Mouse (Mus musculus) forebrain, postnatal 0 days (tissue): ENCODE data around the gene Dppa3. TPM values are rescaled to one million over a fixed set of nuclear protein-coding genes. Genes with fewer than 3 reads are reported as not detected.

Experiments
- ATAC-seq: fragments of 200-750 bp; cut with Nextera tagmentation; 2 replicates; pipeline ENCODE4 v1.8.0; 2017; ENCODE audit warnings: mild to moderate bottlenecking, moderate library complexity
- DNase-seq: peaks from one replicate; pipeline ENCODE4 v3.0.0-alpha.2; 2015
- H3K27ac ChIP-seq: fragments of 300-500 bp; sonication (generic); 2 replicates; pipeline ENCODE4 v1.5.1; 2014; ENCODE audit warnings: low read depth, mild to moderate bottlenecking, antibody characterized with exemption, low read length, moderate library complexity, mixed read lengths
- H3K27me3 ChIP-seq: fragments of 300-500 bp; sonication (generic); 2 replicates; pipeline ENCODE4 v1.6.1; 2014; ENCODE audit warnings: mild to moderate bottlenecking, low read length, mixed read lengths; ENCODE audit not compliant: insufficient read depth
- H3K36me3 ChIP-seq: fragments of 300-500 bp; sonication (generic); 2 replicates; pipeline ENCODE4 v1.6.1; 2014; ENCODE audit warnings: mild to moderate bottlenecking, moderate library complexity; ENCODE audit not compliant: insufficient read depth
- H3K4me1 ChIP-seq: fragments of 300-500 bp; sonication (generic); 2 replicates; pipeline ENCODE4 v1.6.1; 2014; ENCODE audit warnings: antibody characterized with exemption; ENCODE audit not compliant: insufficient read depth
- H3K4me2 ChIP-seq: fragments of 300-500 bp; sonication (generic); 2 replicates; pipeline ENCODE4 v1.6.1; 2014; ENCODE audit warnings: low read depth, mild to moderate bottlenecking, moderate library complexity
- H3K4me3 ChIP-seq: fragments of 300-500 bp; sonication (generic); 2 replicates; pipeline ENCODE4 v1.5.1; 2014; ENCODE audit warnings: low read depth, low read length, mixed read lengths
- H3K9ac ChIP-seq: fragments of 300-500 bp; sonication (generic); 2 replicates; pipeline ENCODE4 v1.6.1; 2014; ENCODE audit warnings: mild to moderate bottlenecking
- H3K9me3 ChIP-seq: fragments of 300-500 bp; sonication (generic); 2 replicates; pipeline ENCODE4 v1.6.1; 2016; ENCODE audit warnings: low read length
- CTCF ChIP-seq: sonication (generic); IDR thresholded peaks from 2 replicates; pipeline ENCODE4 v1.5.1; 2016; ENCODE audit warnings: antibody characterized with exemption, control low read depth, low read depth
- WGBS: fragments of 180-500 bp; shearing (Covaris S2); extraction: QIAGEN DNeasy Blood & Tissue Kit; methylation state at CpG from one replicate; pipeline ENCODE4 v1.1.7; 2014; 5-methylcytosine and 5-hydroxymethylcytosine counted together
- polyA plus RNA-seq: library from polyadenylated mRNA; unstranded; fragments of >200 nt; fragmentation: Nextera tagmentation; extraction: Ambion mirVana; gene quantifications from 2 replicates; pipeline ENCODE4 v1.2.1, GENCODE M21; 2015
- total RNA-seq: library from RNA; depleted of rRNA; stranded (reverse); fragments of >200 nt; gene quantifications from 2 replicates; pipeline ENCODE4 v1.2.3, GENCODE M21; 2014; rRNA removed

Dppa3 gene
- total and polyA plus RNA-seq, 2 experiments from 2014 or later: not detected

DNA sequence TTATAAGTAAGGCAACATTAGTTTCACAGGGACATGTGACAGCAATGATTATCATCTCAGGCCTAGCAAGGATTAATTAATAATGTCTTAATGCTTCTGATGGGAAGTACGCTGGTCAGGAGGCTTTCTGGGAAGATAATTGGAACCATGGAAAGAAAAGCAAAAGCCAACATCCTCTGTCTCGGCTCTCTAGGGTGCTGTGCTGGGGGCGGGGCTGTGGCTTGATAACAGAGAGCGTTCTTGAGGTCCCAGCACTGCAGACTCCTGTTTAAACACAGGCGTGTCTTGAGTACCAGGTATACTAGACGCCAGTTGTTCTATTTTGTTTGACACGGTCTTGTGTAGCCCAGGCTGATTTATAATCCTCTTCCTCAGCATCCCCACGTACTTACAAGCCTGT is 46.5 kb downstream of the Dppa3 start:
- Histone ChIP-seq H3K27me3 (no peaks in the 10 kb centered on the region), H3K4me2 (no peak overlapping the region), H3K27ac (no peak overlapping the region), H3K9ac (no peak overlapping the region), H3K9me3 (no peaks in the 10 kb centered on the region), H3K4me3 (no peak overlapping the region), H3K4me1 (0 out of 2 replicates have a peak, but pooled peaks cover 3% of the 10 kb centered on the region), H3K36me3 (no peaks in the 10 kb centered on the region)
- WGBS: 57% methylated on average over 8 of the region's 8 CpGs
- ATAC-seq (no peak), DNase-seq (no peak)
- no peak for TF ChIP-seq CTCF

Other genes with a start within 250 kb of the Dppa3 start
- 159 and 160 TPM in 2 replicates for gene Rimklb, start 127.6 kb upstream of the Dppa3 start, total RNA-seq
- 86.6 and 104 TPM in 2 replicates for gene Rimklb, start 127.6 kb upstream of the Dppa3 start, polyA plus RNA-seq
- 3.5 and 3.6 TPM in 2 replicates for gene Mfap5, start 120.6 kb upstream of the Dppa3 start, total RNA-seq
- gene Mfap5, start 120.6 kb upstream of the Dppa3 start, polyA plus RNA-seq: 3.8 and 5.5 TPM in 2 replicates
- gene Aicda, start 72.6 kb upstream of the Dppa3 start, total RNA-seq: 0.31 and 3.1 TPM in 2 replicates
- 0.29 and 1.3 TPM in 2 replicates for gene Aicda, start 72.6 kb upstream of the Dppa3 start, polyA plus RNA-seq
- 1.2 and 2.0 TPM in 2 replicates for gene Apobec1, start 24.0 kb upstream of the Dppa3 start, total RNA-seq
- 2.3 and 2.4 TPM in 2 replicates for gene Apobec1, start 24.0 kb upstream of the Dppa3 start, polyA plus RNA-seq
- not detected in 2 replicates for gene Gdf3, start 16.3 kb upstream of the Dppa3 start, total RNA-seq
- gene Gdf3, start 16.3 kb upstream of the Dppa3 start, polyA plus RNA-seq: not detected in 2 replicates
- gene Nanog, start 81.1 kb downstream of the Dppa3 start, total RNA-seq: not detected in 2 replicates
- 0.07 TPM in 1 of 2 replicates, not detected in the other for gene Nanog, start 81.1 kb downstream of the Dppa3 start, polyA plus RNA-seq
- 68.9 and 78.2 TPM in 2 replicates for gene Slc2a3, start 175.2 kb downstream of the Dppa3 start, total RNA-seq
- gene Slc2a3, start 175.2 kb downstream of the Dppa3 start, polyA plus RNA-seq: 27.3 and 41.6 TPM in 2 replicates
- 16.3 and 23.4 TPM in 2 replicates for gene Foxj2, start 193.5 kb downstream of the Dppa3 start, total RNA-seq
- 6.7 and 8.1 TPM in 2 replicates for gene Foxj2, start 193.5 kb downstream of the Dppa3 start, polyA plus RNA-seq
- 1.5 and 2.3 TPM in 2 replicates for gene C3ar1, start 229.8 kb downstream of the Dppa3 start, total RNA-seq
- 1.7 and 1.8 TPM in 2 replicates for gene C3ar1, start 229.8 kb downstream of the Dppa3 start, polyA plus RNA-seq
- 131 and 146 TPM in 2 replicates for gene Necap1, start 248.1 kb downstream of the Dppa3 start, total RNA-seq
- gene Necap1, start 248.1 kb downstream of the Dppa3 start, polyA plus RNA-seq: 134 and 152 TPM in 2 replicates